Mouse (Mus musculus): ENCODE measurements at regions not wholly inside any gene's neighbourhood (a gene's known extent, or its start where the extent isn't known, plus 50 kb on each side); places are given as distances from the start of the nearest gene placed in this dataset.

- no peak for TF ChIP-seq POLR2A (IDR thresholded peaks at IDR 0.05; ENCODE audit: borderline replicate concordance, control insufficient read depth, low read depth, low read length)
- no peak for TF ChIP-seq CTCF (IDR thresholded peaks at IDR 0.05; ENCODE audit: control insufficient read depth, insufficient read depth, low read length)
These were observed 145.8 kb downstream of the 2410131K14Rik start for GRCm38 (mm10) chr5:118390691-118391373.

All from bone marrow, adult 2 months (tissue).